Mouse (Mus musculus) cerebellum, adult (tissue): ENCODE data around the gene Glrx.

Experiments
- ATAC-seq: cut with Nextera tagmentation; 2 replicates; pipeline ENCODE4 v1.9.2; 2017; ENCODE audit warnings: mild to moderate bottlenecking, moderate library complexity, mixed read lengths; ENCODE audit not compliant: insufficient number of reproducible peaks, low FRiP score, low TSS enrichment

The Glrx gene

DNA sequence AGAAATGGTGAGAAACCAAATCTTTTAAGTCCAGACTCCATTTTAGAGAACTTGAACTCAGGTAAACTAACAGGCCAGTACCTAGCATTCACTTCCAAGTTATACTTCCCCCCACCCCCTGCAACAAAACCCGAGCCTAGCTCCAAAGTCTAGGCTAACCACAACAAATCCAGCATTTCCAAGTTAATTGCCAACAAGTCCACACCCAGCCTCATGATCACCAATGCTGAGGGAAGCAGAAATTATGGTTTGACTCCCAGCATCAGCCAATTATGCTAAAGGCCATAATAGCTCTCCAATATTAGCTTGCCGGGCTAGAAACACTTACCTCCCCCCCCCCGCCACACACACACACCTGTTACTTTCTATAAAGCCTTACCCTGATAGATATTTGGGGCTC lies 40.1 kb downstream of the Glrx start:
- no peak for ATAC-seq

DNA sequence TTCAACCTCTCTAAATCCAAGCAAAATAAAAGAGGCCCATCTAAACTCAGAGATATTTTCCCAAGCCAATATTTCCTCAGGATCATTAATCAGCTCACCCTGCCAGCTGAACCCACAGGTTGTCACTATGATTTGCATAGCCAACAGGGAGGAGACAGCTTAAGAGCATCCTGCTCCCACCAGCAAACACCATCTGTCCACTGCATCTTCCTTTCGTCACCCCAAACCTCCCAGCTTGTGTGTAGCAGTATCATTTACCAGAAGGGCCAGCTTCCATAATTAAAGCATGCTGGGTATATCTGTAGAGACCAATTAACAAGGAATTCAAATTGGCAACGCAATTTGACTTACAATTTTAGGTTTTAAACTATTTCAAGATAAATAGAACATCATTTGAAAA lies 40.8 kb downstream of the Glrx start:
- no peak for ATAC-seq

GRCm38 (mm10) chr13:75883792-75884191 lies 44.1 kb downstream of the Glrx start:
- no peak for ATAC-seq

DNA sequence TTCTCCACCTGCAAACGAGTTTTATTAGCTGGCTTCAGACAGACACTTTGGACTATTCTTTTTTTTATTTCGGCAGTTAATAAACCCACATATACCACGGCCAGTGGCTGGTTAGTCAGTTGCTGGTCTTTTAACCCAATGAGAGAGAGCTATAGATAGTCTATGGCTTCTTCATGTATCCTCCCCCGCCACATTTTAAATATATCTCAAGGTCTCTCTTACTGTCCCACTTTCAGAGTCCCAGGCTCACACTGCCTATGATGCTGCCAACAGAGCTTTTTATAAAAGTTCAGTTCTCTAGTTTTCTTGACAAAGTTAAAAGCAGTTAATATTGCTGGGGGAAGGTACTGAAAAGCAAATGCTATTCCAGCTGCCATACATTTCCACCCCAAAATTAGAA lies 52.2 kb downstream of the Glrx start:
- ATAC-seq: no peak

GRCm38 (mm10) chr13:75892291-75892690 lies 52.6 kb downstream of the Glrx start:
- no peak for ATAC-seq

- ATAC-seq: no peak
Observed at GRCm38 (mm10) chr13:75892876-75893275, 53.2 kb downstream of the Glrx start.
